Mouse (Mus musculus): ENCODE data around the gene Kif1b. TPM values are rescaled to one million over a fixed set of nuclear protein-coding genes. Genes with fewer than 3 reads are reported as not detected.

Gene Kif1b
- polyA plus RNA-seq, 1 experiment = 19.4 TPM

DNA sequence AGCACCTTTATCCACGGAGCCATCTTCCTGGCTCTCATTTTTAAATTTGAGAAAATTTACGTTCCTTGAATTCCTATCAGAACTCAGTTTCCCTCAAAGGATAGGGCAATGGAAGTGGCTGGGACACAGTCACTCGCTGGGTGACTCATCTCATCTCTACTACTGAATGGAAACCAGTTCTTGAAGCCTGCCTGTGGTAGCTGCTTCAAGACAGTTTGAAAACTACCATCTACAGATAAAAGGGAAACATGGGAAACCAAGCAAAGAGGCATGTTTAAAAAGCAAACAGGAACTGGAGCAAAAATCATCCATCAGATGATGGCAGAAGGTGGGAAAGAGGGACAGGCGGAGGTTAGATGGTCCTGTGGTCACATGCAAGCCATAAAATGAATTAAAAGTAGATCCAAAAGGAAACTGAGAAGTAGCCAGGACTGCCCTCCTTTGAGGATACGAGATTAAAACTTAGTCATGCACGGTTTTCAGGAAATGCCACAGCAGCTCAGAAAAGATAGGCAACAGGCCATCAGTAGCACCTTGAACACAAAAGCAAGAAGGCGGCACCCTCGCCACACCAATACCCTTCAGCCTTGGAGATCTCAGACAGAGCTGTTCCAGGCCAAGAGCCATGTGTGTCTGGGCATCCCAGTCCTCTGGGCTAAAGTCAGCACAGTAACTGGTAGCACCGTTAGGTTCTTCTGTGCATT is 48.0 kb downstream of the Kif1b start:
- Histone ChIP-seq H3K27me3 (ENCODE audit: control insufficient read depth, insufficient read depth, low read length) (no peaks in the 10 kb centered on the region), H3K27ac (ENCODE audit: insufficient read depth, low read depth, low read length) (no peak overlapping the region), H3K4me3 (ENCODE audit: low read depth, low read length) (no peak overlapping the region), H3K4me1 (ENCODE audit: control insufficient read depth, insufficient read depth, insufficient read length, low read length) (peaks cover 11% of the 10 kb centered on the region), H3K36me3 (ENCODE audit: control insufficient read depth, insufficient read depth, low read length) (peaks cover 33% of the 10 kb centered on the region)
- TF ChIP-seq CTCF (IDR thresholded peaks at IDR 0.05; ENCODE audit: extremely low read depth, insufficient read length, insufficient replicate concordance, low read depth, low read length) = no peak
- TF ChIP-seq POLR2A (IDR thresholded peaks at IDR 0.05; ENCODE audit: low read depth, low read length) = no peak
- WGBS = 80% methylated on average over 9 of the region's 9 CpGs

GRCm38 (mm10) chr4:149258926-149259325 is 48.6 kb downstream of the Kif1b start:
- H3K27ac ChIP-seq (ENCODE audit: insufficient read depth, low read depth, low read length) = no peak overlapping the region
- 89% methylated on average over 3 of the region's 3 CpGs for WGBS
- peaks cover 33% of the 10 kb centered on the region for H3K36me3 ChIP-seq (ENCODE audit: control insufficient read depth, insufficient read depth, low read length)
- no peaks in the 10 kb centered on the region for H3K27me3 ChIP-seq (ENCODE audit: control insufficient read depth, insufficient read depth, low read length)
- H3K4me3 ChIP-seq (ENCODE audit: low read depth, low read length) = no peak overlapping the region
- TF ChIP-seq CTCF (IDR thresholded peaks at IDR 0.05; ENCODE audit: extremely low read depth, insufficient read length, insufficient replicate concordance, low read depth, low read length) = no peak
- TF ChIP-seq POLR2A (IDR thresholded peaks at IDR 0.05; ENCODE audit: low read depth, low read length) = no peak
- H3K4me1 ChIP-seq (ENCODE audit: control insufficient read depth, insufficient read depth, insufficient read length, low read length) = peaks cover 11% of the 10 kb centered on the region

- H3K4me3 ChIP-seq (ENCODE audit: low read depth, low read length) = no peak overlapping the region
- TF ChIP-seq CTCF (IDR thresholded peaks at IDR 0.05; ENCODE audit: extremely low read depth, insufficient read length, insufficient replicate concordance, low read depth, low read length) = no peak
- TF ChIP-seq POLR2A (IDR thresholded peaks at IDR 0.05; ENCODE audit: low read depth, low read length) = no peak
- WGBS = 87% methylated on average over 15 of the region's 15 CpGs
- H3K27ac ChIP-seq (ENCODE audit: insufficient read depth, low read depth, low read length) = peak overlapping the region; percentile 39; the same call in 1 of the 2 replicates
- H3K36me3 ChIP-seq (ENCODE audit: control insufficient read depth, insufficient read depth, low read length) = peaks cover 32% of the 10 kb centered on the region
- H3K27me3 ChIP-seq (ENCODE audit: control insufficient read depth, insufficient read depth, low read length) = no peaks in the 10 kb centered on the region
- H3K4me1 ChIP-seq (ENCODE audit: control insufficient read depth, insufficient read depth, insufficient read length, low read length) = peaks cover 11% of the 10 kb centered on the region
These were observed 50.8 kb downstream of the Kif1b start for GRCm38 (mm10) chr4:149256511-149257300.

GRCm38 (mm10) chr4:149255277-149256270 is 51.9 kb downstream of the Kif1b start:
- peak overlapping the region; percentile 39 for H3K27ac ChIP-seq (ENCODE audit: insufficient read depth, low read depth, low read length)
- TF ChIP-seq POLR2A (IDR thresholded peaks at IDR 0.05; ENCODE audit: low read depth, low read length) (no peak), CTCF (IDR thresholded peaks at IDR 0.05; ENCODE audit: extremely low read depth, insufficient read length, insufficient replicate concordance, low read depth, low read length) (no peak)

GRCm38 (mm10) chr4:149254827-149255226 is 52.7 kb downstream of the Kif1b start:
- H3K27ac ChIP-seq (ENCODE audit: insufficient read depth, low read depth, low read length) = no peak overlapping the region
- WGBS = 88% methylated on average over 4 of the region's 4 CpGs
- no peak for TF ChIP-seq CTCF (IDR thresholded peaks at IDR 0.05; ENCODE audit: extremely low read depth, insufficient read length, insufficient replicate concordance, low read depth, low read length)
- no peak for TF ChIP-seq POLR2A (IDR thresholded peaks at IDR 0.05; ENCODE audit: low read depth, low read length)
- H3K36me3 ChIP-seq (ENCODE audit: control insufficient read depth, insufficient read depth, low read length) = peaks cover 42% of the 10 kb centered on the region
- H3K4me1 ChIP-seq (ENCODE audit: control insufficient read depth, insufficient read depth, insufficient read length, low read length) = peaks cover 8% of the 10 kb centered on the region
- no peaks in the 10 kb centered on the region for H3K27me3 ChIP-seq (ENCODE audit: control insufficient read depth, insufficient read depth, low read length)
- H3K4me3 ChIP-seq (ENCODE audit: low read depth, low read length) = no peak overlapping the region

More at GRCm38 (mm10) chr4:149255277-149256270, 51.9 kb downstream of the Kif1b start:
- H3K36me3 ChIP-seq (ENCODE audit: control insufficient read depth, insufficient read depth, low read length) = peaks cover 38% of the 10 kb centered on the region
- H3K4me1 ChIP-seq (ENCODE audit: control insufficient read depth, insufficient read depth, insufficient read length, low read length) = peaks cover 9% of the 10 kb centered on the region
- H3K4me3 ChIP-seq (ENCODE audit: low read depth, low read length) = no peak overlapping the region
- WGBS = 47% methylated on average over 13 of the region's 13 CpGs
- H3K27me3 ChIP-seq (ENCODE audit: control insufficient read depth, insufficient read depth, low read length) = no peaks in the 10 kb centered on the region

DNA sequence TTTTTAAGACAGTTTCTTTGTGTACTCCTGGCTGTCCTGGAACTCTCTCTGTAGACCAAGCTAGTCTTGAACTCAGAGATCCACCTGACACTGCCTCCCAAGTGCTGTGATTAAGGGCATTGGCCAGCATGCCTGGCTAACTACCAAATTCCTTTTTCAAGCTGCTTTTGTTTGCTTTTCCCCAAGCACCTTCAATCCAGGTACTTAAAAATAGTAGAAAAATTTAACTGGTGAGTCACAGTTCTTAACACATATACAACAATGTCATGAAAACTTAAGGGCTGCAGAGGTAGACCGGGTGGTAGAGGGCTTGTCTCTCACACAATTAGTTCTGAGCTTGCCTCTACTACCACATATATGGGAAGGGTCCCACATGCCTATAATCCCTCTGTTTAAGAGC is 58.2 kb downstream of the Kif1b start:
- H3K27ac ChIP-seq (ENCODE audit: insufficient read depth, low read depth, low read length) = no peak overlapping the region

More for the DNA sequence above, 58.2 kb downstream of the Kif1b start:
- 92% methylated on average over 1 of the region's 1 CpGs for WGBS
- Histone ChIP-seq H3K36me3 (ENCODE audit: control insufficient read depth, insufficient read depth, low read length) (peaks cover 55% of the 10 kb centered on the region), H3K4me1 (ENCODE audit: control insufficient read depth, insufficient read depth, insufficient read length, low read length) (no peaks in the 10 kb centered on the region), H3K4me3 (ENCODE audit: low read depth, low read length) (no peak overlapping the region), H3K27me3 (ENCODE audit: control insufficient read depth, insufficient read depth, low read length) (no peaks in the 10 kb centered on the region)
- TF ChIP-seq CTCF (IDR thresholded peaks at IDR 0.05; ENCODE audit: extremely low read depth, insufficient read length, insufficient replicate concordance, low read depth, low read length) (no peak), POLR2A (IDR thresholded peaks at IDR 0.05; ENCODE audit: low read depth, low read length) (no peak)
